Mouse (Mus musculus) embryonic fibroblast, embryonic 13.5 days (primary cell): Measurements from ENCODE around the gene Fkbp9.

Experiments used
- CTCF ChIP-seq: IDR thresholded peaks from 2 replicates; pipeline ENCODE4 v1.5.1; 2011; ENCODE audit warnings: mild to moderate bottlenecking, control low read depth, low read length, moderate library complexity, borderline replicate concordance; ENCODE audit not compliant: insufficient read depth
- POLR2A ChIP-seq: IDR thresholded peaks from 2 replicates; pipeline ENCODE4 v1.6.1; 2011; ENCODE audit warnings: low read depth, mild to moderate bottlenecking, control low read depth, low read length, moderate library complexity

DNA sequence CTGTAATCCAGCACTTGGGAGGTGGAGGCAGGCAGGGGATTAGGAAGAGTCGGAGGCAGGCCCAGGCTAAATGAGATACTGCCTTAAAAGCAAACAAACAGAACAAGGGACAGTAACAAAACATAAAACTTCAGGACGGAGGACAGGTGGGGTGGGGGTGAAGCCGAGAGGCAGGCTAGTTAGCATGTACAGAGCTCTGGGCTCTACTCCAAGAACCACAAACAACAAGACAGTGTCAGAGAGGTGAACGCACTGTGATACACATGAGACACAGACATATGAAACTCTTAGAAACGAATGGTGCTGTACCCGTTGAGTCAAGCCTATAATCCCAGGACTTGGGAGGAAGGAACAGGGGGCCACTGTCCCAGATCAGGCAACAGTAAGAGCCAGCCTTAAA, 72.0 kb downstream of the Fkbp9 start:
- TF ChIP-seq CTCF, result no peak
- no peak for TF ChIP-seq POLR2A
